Mouse (Mus musculus): ENCODE data around the gene Tead2. TPM values are rescaled to one million over a fixed set of nuclear protein-coding genes. Genes with fewer than 3 reads are reported as not detected.

The Tead2 gene
- total RNA-seq, 2 experiments from 2014 or later, result 40.0 to 51.4 TPM

GRCm38 (mm10) chr7:45221680-45222079, 6.1 kb downstream of the Tead2 start:
- no peak for DNase-seq (ENCODE audit: low spot score in 2 of 2)

GRCm38 (mm10) chr7:45224826-45225225, 9.3 kb downstream of the Tead2 start:
- no peak for DNase-seq (ENCODE audit: low spot score in 2 of 2)

GRCm38 (mm10) chr7:45226421-45226820, 10.9 kb downstream of the Tead2 start:
- DNase-seq (ENCODE audit: low spot score in 2 of 2), result no peak

- no peak for DNase-seq (ENCODE audit: low spot score in 2 of 2)
Measured at GRCm38 (mm10) chr7:45228548-45228947, 13.0 kb downstream of the Tead2 start.

GRCm38 (mm10) chr7:45229046-45229445, 13.5 kb downstream of the Tead2 start:
- DNase-seq (ENCODE audit: low spot score in 2 of 2), result no peak

- no peak for DNase-seq (ENCODE audit: low spot score in 2 of 2)
Measured at GRCm38 (mm10) chr7:45229459-45230203, 14.1 kb downstream of the Tead2 start.

GRCm38 (mm10) chr7:45231192-45231591, 15.6 kb downstream of the Tead2 start:
- DNase-seq (ENCODE audit: low spot score in 2 of 2), result no peak

GRCm38 (mm10) chr7:45231941-45232340, 16.4 kb downstream of the Tead2 start:
- DNase-seq (ENCODE audit: low spot score in 2 of 2), result no peak

- no peak for DNase-seq (ENCODE audit: low spot score in 2 of 2)
Measured at GRCm38 (mm10) chr7:45232716-45233465, 17.3 kb downstream of the Tead2 start.

GRCm38 (mm10) chr7:45233580-45234332, 18.2 kb downstream of the Tead2 start:
- DNase-seq (ENCODE audit: low spot score in 2 of 2), result no peak

GRCm38 (mm10) chr7:45234333-45234841, 18.8 kb downstream of the Tead2 start:
- DNase-seq (ENCODE audit: low spot score in 2 of 2), result no peak

GRCm38 (mm10) chr7:45234922-45235571, 19.5 kb downstream of the Tead2 start:
- no peak for DNase-seq (ENCODE audit: low spot score in 2 of 2)

- no peak for DNase-seq (ENCODE audit: low spot score in 2 of 2)
Measured at GRCm38 (mm10) chr7:45235656-45236180, 20.2 kb downstream of the Tead2 start.

GRCm38 (mm10) chr7:45237747-45238699, 22.5 kb downstream of the Tead2 start:
- no peak for DNase-seq (ENCODE audit: low spot score in 2 of 2)

GRCm38 (mm10) chr7:45238723-45239496, 23.4 kb downstream of the Tead2 start, which contains the start of gene Cd37:
TSS of gene Cd37 (minus strand) at chr7:45239115.
- DNase-seq (ENCODE audit: low spot score in 2 of 2), result no peak

GRCm38 (mm10) chr7:45240109-45240508, 24.6 kb downstream of the Tead2 start:
- no peak for DNase-seq (ENCODE audit: low spot score in 2 of 2)

GRCm38 (mm10) chr7:45240633-45241388, 25.3 kb downstream of the Tead2 start, which contains the start of gene Slc6a16:
TSS of gene Slc6a16 (plus strand) at chr7:45241085.
- DNase-seq (ENCODE audit: low spot score in 2 of 2), result no peak

GRCm38 (mm10) chr7:45241389-45241749, 25.8 kb downstream of the Tead2 start:
- DNase-seq (ENCODE audit: low spot score in 2 of 2), result no peak
